Mouse (Mus musculus) gastrocnemius, adult 18-20 months (tissue): ENCODE measurements at regions not wholly inside any gene's neighbourhood (a gene's known extent, or its start where the extent isn't known, plus 50 kb on each side); places are given as distances from the start of the nearest gene placed in this dataset.
A peak's percentile ranks its signal among the peaks of the same experiment; 100 is the strongest.

ENCODE experiments used
- DNase-seq: peaks from one replicate; pipeline ENCODE4 v3.0.0; 2021; ENCODE audit warnings: low spot score

DNA sequence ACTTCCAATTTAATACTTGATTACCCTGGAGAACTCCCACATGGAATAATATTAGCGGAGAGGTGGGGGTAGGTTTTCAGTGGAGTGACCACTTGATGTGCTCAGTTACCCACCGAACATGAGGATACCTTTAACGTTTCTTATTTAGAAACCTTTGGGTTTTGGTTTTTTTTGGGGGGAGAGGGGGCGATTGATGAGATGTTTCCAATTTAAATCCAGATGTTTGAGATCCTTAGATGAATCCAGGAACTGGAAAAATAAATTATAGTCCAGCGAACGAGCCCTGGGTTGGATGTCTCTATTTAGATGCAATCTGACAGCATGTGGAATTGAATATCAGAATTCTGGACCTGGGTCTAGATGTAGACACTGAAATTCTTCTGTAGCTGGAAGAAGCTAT, 393.4 kb downstream of the Cd83 start:
- DNase-seq: no peak

GRCm38 (mm10) chr13:44180384-44180783, 395.8 kb downstream of the Cd83 start:
- DNase-seq: peak; percentile 28

- peak; percentile 38 for DNase-seq
Measured at GRCm38 (mm10) chr13:44182544-44183191, 398.1 kb downstream of the Cd83 start.

DNA sequence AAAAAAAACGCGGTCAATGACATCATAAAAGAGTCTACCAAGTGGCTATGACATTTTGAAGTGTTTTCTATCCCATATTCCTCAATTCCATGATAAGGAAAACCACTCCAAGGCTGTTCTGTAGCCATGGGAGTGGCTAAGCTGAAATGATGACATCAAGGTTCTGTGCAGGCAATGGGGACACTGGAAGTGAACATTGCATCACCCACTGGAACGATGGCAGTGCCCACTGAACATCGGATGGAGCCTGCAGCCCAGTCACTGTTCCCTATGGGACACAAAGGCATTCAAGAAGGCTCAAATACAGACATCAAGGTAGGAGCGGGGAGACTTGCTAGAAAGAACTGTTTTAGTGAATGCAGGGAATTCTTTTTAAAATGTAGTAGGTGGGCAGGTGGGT, 410.8 kb downstream of the Cd83 start:
- DNase-seq: no peak

- no peak for DNase-seq
Measured at GRCm38 (mm10) chr13:44206042-44206441, 421.5 kb downstream of the Cd83 start.

DNA sequence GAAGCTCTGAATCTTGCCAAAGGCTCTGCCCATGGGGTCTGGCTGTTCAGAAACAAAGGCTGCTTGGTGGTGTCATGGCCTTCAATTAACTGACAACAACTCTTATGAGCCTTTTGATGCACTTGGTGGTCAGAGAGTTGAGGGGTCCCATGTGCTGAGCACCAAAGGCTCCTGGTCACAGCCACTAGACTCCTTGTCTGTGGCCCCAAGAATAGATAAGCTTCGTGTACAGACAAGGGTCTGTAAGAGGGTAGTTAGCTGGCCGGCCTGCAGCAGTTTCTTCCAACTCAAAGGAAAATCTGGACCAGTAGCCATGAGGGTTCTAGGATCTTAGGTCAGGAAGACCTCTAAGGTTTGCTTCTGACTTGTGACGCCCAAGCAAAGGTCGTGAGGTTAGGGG, 421.9 kb downstream of the Cd83 start:
- DNase-seq: no peak

DNA sequence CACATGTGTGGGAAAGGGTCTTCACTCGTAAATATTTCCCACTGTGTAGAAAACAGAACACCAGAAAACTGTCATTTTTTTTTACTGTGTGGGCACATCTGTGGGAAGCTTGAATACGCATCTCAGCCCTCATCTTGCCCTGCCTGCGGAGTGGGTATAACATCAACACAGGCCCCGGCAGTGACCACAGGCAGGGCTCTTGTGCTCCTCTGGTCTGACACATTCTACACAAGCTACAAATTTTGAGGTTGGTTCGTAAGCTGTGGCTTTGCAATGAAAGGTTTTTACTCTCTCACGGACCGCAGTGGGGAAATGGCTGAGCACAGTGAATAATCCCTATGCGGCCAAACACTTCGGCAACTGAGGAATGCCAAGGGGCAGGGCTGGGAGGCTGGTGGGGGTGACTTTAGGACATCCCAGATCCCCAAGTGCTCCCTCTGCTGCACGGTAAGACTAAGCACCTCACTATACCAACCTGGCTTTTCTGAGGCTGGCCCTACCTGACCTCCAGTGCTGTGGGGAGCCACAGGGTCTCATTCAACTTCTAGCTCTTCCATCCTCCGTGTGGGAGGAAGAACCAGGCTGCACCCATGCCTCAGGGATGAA, 422.9 kb downstream of the Cd83 start:
- DNase-seq: no peak

DNA sequence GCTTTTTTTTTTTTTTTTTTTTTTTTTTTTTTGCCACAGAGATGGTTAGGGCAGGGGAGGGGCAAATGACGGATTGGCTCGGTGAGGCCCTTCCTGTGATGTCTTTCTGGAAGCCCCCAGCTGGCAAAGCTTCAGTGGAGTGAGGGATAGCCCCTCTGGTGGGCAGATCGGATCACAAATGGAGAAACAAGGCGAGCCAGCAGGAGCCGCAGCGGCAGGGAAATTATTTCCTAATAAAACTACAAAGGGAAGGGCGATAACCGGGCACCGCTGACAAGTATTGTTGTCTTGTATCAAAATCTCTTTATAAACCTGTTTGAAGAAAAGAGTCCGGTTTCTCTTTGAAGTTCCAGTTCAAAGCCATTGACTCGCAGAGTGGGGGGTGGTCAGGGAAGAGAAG, 424.5 kb downstream of the Cd83 start:
- no peak for DNase-seq

DNA sequence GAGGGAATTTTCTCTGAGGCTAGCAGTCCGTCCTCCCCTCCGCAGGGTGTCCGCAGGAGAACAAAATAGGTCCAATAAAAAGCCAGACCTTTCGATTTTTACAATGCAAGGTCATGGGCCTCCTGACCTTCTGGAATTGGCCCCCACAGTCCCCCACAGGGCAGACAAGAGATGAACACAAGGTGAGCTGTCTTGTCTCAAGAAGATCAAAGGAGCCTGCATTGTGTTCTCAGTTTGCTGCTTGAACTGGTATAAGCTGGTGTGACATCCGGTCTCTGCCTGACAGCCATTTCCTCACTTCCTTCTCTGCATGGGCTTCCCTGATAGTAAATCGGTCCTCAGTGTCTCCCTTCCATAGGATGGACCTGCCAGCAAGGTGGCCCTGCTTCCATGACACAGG, 425.5 kb downstream of the Cd83 start:
- DNase-seq: no peak

DNA sequence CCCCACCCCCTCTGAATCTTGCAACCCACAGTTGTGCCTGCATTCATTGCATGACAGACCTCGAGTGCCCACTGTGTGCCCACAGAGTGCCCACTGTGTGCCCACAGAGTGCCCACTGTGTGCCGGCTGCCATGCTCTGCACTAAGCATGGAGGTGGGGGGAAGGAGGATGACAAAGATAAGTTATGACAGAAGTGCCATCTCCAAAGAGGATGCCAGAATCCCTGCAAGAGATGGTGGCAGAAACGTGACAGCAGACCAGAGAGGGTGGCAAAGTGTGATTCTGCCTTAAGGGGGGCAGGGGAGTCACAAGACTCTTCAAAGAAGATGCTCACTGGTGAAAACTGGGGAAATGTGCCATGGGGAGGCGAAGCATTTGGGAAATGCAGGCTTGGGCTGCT, 427.8 kb downstream of the Cd83 start:
- no peak for DNase-seq

DNA sequence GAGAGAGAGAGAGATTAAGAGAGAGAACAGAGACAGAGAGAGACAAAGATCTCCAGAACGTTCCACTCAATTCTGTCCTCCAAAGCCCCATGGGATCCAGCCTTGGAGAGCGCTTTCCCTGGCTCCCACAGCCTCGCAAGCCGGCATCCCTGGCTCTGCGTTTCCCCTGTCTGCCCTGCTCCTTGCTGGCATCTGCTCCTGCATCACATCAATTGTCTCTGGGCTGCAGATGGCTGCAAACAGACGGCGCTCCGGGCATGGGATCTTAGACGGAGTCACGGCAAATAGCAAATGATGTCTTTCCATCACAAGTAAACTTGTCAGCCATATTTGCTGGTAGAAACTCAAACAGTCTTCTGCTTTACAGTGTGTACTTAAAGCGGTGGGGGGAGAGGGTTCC, 428.4 kb downstream of the Cd83 start:
- no peak for DNase-seq

DNA sequence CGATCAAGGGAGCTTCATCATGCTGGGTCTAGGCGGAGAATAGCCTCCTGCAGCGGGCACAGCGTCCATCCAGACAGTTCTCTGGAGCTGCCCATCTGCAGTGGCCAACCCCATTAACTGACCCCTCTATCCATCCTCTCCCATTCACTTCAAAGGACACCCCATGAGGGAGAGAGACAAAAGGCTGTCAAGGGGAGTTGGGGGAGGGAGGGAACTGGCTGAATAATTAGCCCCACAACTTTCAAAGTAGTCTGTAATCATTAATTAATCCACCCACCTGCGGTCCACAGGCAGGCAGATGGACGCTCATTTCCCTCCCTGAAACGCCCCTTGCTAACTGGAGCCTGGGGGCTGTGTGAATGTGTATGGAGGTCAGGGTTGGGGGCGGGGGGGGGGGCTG, 433.7 kb downstream of the Cd83 start:
- DNase-seq: no peak

- no peak for DNase-seq
Measured at GRCm38 (mm10) chr13:44221721-44222120, 437.1 kb downstream of the Cd83 start.

DNA sequence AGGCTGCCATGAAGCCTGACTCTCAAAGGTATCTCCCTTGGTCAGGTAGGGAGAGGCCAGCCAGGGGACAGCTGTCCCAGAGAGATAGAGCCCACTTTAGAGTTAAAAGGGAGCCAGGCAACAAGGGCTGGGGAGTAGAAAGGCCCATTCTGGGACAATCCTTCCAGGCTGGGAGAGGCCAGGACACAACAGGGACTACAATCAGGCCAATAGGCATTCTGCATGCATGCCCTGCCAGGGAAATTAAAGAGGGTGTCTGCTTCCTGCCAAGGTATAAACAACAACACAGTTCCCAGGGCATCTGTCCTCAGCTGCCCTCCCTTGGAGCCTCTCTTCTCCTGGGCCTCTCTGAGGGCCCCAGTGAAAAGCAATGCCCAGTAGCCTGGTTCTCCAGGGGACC, 437.8 kb downstream of the Cd83 start:
- peak; percentile 78 for DNase-seq

- DNase-seq: no peak
Measured at GRCm38 (mm10) chr13:44227706-44228459, 443.3 kb downstream of the Cd83 start.

- DNase-seq: peak; percentile 61
Measured at GRCm38 (mm10) chr13:44228540-44229135, 444.1 kb downstream of the Cd83 start.

DNA sequence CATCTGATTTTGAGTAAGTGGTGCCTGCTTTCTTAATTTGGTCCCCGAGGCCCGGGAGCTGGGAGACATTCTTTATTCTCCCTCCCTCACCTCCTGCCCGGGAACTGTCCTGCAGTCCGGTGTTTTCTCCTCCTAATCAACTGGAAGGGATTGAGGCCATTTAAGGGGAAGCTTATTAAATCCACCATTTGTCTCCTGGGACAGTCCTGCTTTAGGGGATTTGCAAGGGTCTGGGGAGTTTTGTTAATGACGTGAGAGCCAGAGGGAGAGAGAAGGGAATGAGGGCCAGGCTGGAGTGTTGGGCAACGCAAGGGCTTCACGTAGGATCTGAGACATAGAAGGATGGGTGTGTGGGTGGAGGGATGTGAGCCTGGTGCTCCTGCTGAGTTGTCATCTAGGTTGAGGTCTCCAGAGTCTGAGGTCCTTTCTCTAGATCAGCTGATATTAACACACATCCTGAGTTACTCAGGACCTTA, 444.6 kb downstream of the Cd83 start:
- DNase-seq: peak; percentile 30

GRCm38 (mm10) chr13:44231403-44231802, 446.8 kb downstream of the Cd83 start:
- no peak for DNase-seq

- DNase-seq: no peak
Measured at GRCm38 (mm10) chr13:44231868-44232715, 447.5 kb downstream of the Cd83 start.

DNA sequence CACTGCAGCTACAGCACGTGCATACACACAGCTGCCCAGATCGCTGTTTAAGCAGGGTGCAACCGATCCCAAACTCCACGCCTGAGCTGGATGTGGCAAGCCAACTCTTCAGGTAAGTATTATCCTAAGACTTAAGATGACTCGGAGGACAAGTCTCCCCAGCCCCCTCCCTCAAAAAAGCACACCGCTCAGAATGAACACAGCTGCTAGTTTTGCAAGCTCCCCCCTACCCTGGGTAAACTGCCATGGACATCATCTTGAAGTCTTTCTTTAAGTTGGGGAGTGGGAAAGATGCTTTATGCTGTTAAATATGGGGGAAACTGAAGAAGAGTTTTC, 448.1 kb downstream of the Cd83 start:
- no peak for DNase-seq

DNA sequence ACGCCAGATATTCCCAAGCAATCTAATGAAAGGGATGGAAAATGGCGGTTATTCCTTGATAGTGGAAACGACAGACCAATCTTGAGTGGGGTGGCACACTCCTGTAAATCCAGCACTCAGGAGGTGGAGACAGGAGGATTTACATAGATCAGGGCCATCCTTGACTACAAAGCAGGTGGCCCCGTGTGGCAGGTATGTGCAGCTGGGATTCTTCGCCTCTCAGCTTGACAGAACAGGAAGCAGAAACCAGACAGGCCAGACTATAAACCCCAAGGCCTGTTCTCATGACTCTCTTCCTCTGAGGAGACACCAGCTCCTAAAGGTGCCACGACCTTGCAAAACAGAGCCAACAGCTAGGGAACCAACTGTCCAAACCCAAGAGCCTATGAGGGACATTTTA, 449.7 kb downstream of the Cd83 start:
- DNase-seq: no peak

- DNase-seq: no peak
Measured at GRCm38 (mm10) chr13:44235236-44235635, 450.7 kb downstream of the Cd83 start.
